Mouse (Mus musculus): Measurements from ENCODE around the gene Tmem59l. TPM values are rescaled to one million over a fixed set of nuclear protein-coding genes. Genes with fewer than 3 reads are reported as not detected.

The Tmem59l gene
- total RNA-seq, 2 experiments from 2014 or later = 312 to 335 TPM

- no peak for DNase-seq
Measured at GRCm38 (mm10) chr8:70487993-70488796, 1.0 kb upstream of the Tmem59l start.

GRCm38 (mm10) chr8:70486191-70486681 lies 922 bp downstream of the Tmem59l start:
- no peak for DNase-seq

GRCm38 (mm10) chr8:70482943-70483342 lies 4.2 kb downstream of the Tmem59l start:
- DNase-seq = no peak

- peak in 1 of 2 experiments; percentile 67 for DNase-seq
Measured at GRCm38 (mm10) chr8:70481908-70482307, 5.2 kb downstream of the Tmem59l start.

GRCm38 (mm10) chr8:70477269-70477982 lies 9.7 kb downstream of the Tmem59l start:
- DNase-seq = no peak

GRCm38 (mm10) chr8:70476333-70477268 lies 10.6 kb downstream of the Tmem59l start, which contains the start of gene Klhl26:
Gene Klhl26 (minus strand): TSS chr8:70476968.
- DNase-seq = peak; percentile 89 to 91

GRCm38 (mm10) chr8:70471856-70472255 lies 15.3 kb downstream of the Tmem59l start:
- DNase-seq = no peak

GRCm38 (mm10) chr8:70469938-70470337 lies 17.2 kb downstream of the Tmem59l start:
- no peak for DNase-seq

- no peak for DNase-seq
Measured at GRCm38 (mm10) chr8:70469295-70469916, 17.8 kb downstream of the Tmem59l start.

- DNase-seq = no peak
Measured at GRCm38 (mm10) chr8:70468733-70469132, 18.4 kb downstream of the Tmem59l start.

- DNase-seq = no peak
Measured at GRCm38 (mm10) chr8:70467907-70468306, 19.3 kb downstream of the Tmem59l start.

- DNase-seq = no peak
Measured at GRCm38 (mm10) chr8:70467229-70467725, 19.9 kb downstream of the Tmem59l start.

- no peak for DNase-seq
Measured at GRCm38 (mm10) chr8:70466771-70467170, 20.4 kb downstream of the Tmem59l start.

GRCm38 (mm10) chr8:70466305-70466704 lies 20.9 kb downstream of the Tmem59l start:
- no peak for DNase-seq

GRCm38 (mm10) chr8:70465701-70466100 lies 21.5 kb downstream of the Tmem59l start:
- no peak for DNase-seq

- DNase-seq = no peak
Measured at GRCm38 (mm10) chr8:70464162-70464561, 23.0 kb downstream of the Tmem59l start.

- peak; percentile 78 to 79 for DNase-seq
Measured at GRCm38 (mm10) chr8:70463306-70463705, 23.9 kb downstream of the Tmem59l start.

GRCm38 (mm10) chr8:70462516-70462813 lies 24.7 kb downstream of the Tmem59l start:
- no peak for DNase-seq

- no peak for DNase-seq
Measured at GRCm38 (mm10) chr8:70461765-70462515, 25.2 kb downstream of the Tmem59l start.

GRCm38 (mm10) chr8:70460606-70461005 lies 26.6 kb downstream of the Tmem59l start:
- no peak for DNase-seq

- no peak for DNase-seq
Measured at GRCm38 (mm10) chr8:70460199-70460598, 27.0 kb downstream of the Tmem59l start.

All from layer of hippocampus, postnatal 36 days (tissue).